Mouse (Mus musculus) retina, postnatal 7 days (tissue): Measurements from ENCODE around the gene Cdc42ep2.

ENCODE experiments used
- DNase-seq: peaks from one replicate; pipeline ENCODE4 v3.0.0-alpha.2; 2012; ENCODE audit warnings: low read depth, low spot score

Gene Cdc42ep2

GRCm38 (mm10) chr19:5874969-5875480 is 49.6 kb downstream of the Cdc42ep2 start, which contains the start of gene Frmd8:
TSS of gene Frmd8 (minus strand) at chr19:5875274.
- DNase-seq: peak; percentile 87

- DNase-seq: no peak
Measured at GRCm38 (mm10) chr19:5874391-5874968, 50.1 kb downstream of the Cdc42ep2 start.

- DNase-seq: no peak
Measured at GRCm38 (mm10) chr19:5872931-5873556, 51.6 kb downstream of the Cdc42ep2 start.

GRCm38 (mm10) chr19:5872528-5872927 is 52.1 kb downstream of the Cdc42ep2 start:
- no peak for DNase-seq

- DNase-seq: no peak
Measured at GRCm38 (mm10) chr19:5871683-5872082, 52.9 kb downstream of the Cdc42ep2 start.

- DNase-seq: no peak
Measured at GRCm38 (mm10) chr19:5871273-5871672, 53.3 kb downstream of the Cdc42ep2 start.

- DNase-seq: no peak
Measured at GRCm38 (mm10) chr19:5868096-5868495, 56.5 kb downstream of the Cdc42ep2 start.
